Mouse (Mus musculus): ENCODE results near the gene Numa1. TPM values are rescaled to one million over a fixed set of nuclear protein-coding genes. Genes with fewer than 3 reads are reported as not detected.

The Numa1 gene
- 56.5 and 72.2 TPM in 2 replicates for polyA plus RNA-seq (2015; fragmentation: Nextera tagmentation; extraction: Ambion mirVana)

DNA sequence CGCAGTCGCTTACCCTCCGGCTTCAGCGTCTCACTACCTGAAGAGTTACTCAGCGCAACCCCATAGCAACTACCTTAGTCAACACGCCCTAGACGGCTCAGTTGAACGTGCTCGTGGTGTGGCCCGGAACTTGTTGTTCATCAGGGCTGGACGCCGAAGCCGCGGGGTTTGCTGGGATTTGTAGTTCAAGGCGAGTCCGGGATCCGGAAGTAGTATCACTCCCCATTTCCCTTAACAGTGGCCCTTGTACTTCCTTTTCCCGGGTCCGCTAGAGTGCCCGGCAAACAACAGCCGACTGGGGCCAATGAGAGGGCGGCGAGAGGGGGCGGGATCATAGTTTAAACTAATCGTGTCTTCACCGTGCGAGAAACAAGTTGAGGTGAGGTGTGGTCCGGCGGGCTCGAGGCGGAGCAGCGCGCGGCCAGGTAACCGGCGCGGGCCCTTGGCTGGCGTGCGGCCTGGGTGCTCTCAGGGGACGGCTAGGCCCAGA lies at the start of gene Numa1, which contains the start of gene Lrrc51:
Gene Numa1 (plus strand): TSS at position 361 of the 490 bp plus-strand sequence.
Gene Lrrc51 (minus strand): TSS at position 145 of the 490 bp plus-strand sequence.
- H3K36me3 ChIP-seq, result no peaks in the 10 kb centered on the region
- peak within 1 kb of the TSS; percentile 80 for H3K9ac ChIP-seq
- peak; percentile 99 for ATAC-seq (ENCODE audit: insufficient read depth, low FRiP score, low read depth)
- peak within 1 kb of the TSS; percentile 91 for H3K27ac ChIP-seq
- peak within 1 kb of the TSS; percentile 78 for H3K4me2 ChIP-seq
- H3K27me3 ChIP-seq (replicated peaks), result no peaks in the 10 kb centered on the region
- under 1% methylated on average over 40 of the region's 40 CpGs for WGBS
- peak within 1 kb of the TSS; percentile 80 for H3K4me3 ChIP-seq (replicated peaks)
- no peaks in the 10 kb centered on the region for H3K9me3 ChIP-seq
- H3K4me1 ChIP-seq, result peaks cover 6% of the 10 kb centered on the region; the same call in 1 of the 2 replicates

GRCm38 (mm10) chr7:101884160-101884559 lies 49.8 kb upstream of the Numa1 start:
- no peak overlapping the region for H3K27ac ChIP-seq
- no peaks in the 10 kb centered on the region for H3K36me3 ChIP-seq
- no peak overlapping the region for H3K9ac ChIP-seq
- no peak overlapping the region for H3K4me3 ChIP-seq (replicated peaks)
- 92% methylated on average over 4 of the region's 4 CpGs for WGBS
- H3K27me3 ChIP-seq (replicated peaks), result no peaks in the 10 kb centered on the region
- H3K4me2 ChIP-seq, result no peak overlapping the region
- H3K4me1 ChIP-seq, result no peaks in the 10 kb centered on the region
- no peak for ATAC-seq (ENCODE audit: insufficient read depth, low FRiP score, low read depth)
- H3K9me3 ChIP-seq, result no peaks in the 10 kb centered on the region

DNA sequence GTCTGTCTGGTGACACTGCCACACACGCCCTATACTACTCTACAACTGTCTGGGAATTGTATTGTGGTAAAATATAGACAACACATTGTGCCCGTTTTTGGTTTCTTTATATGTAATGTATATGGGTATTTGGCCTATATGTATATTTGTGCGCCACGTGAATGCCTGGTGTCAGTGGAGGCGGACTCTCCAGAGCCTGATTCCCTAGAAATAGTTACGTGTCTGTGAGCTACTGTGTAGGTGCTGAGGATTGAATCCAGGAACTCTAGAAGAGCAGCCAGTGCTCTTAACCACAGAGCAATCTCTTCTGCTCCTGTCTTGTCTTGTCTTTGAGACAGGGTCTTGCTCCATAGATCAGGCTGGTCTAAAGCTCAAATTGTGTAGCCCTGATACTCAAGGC lies 47.6 kb upstream of the Numa1 start:
- Histone ChIP-seq H3K4me1 (no peaks in the 10 kb centered on the region), H3K4me3 (replicated peaks) (no peak overlapping the region), H3K9ac (no peak overlapping the region), H3K9me3 (no peaks in the 10 kb centered on the region), H3K27ac (no peak overlapping the region), H3K36me3 (no peaks in the 10 kb centered on the region), H3K27me3 (replicated peaks) (no peaks in the 10 kb centered on the region), H3K4me2 (no peak overlapping the region)
- no peak for ATAC-seq (ENCODE audit: insufficient read depth, low FRiP score, low read depth)
- 83% methylated on average over 6 of the region's 6 CpGs for WGBS

- H3K27ac ChIP-seq, result no peak overlapping the region
- no peaks in the 10 kb centered on the region for H3K36me3 ChIP-seq
- no peak overlapping the region for H3K9ac ChIP-seq
- H3K4me3 ChIP-seq (replicated peaks), result no peak overlapping the region
- H3K27me3 ChIP-seq (replicated peaks), result no peaks in the 10 kb centered on the region
- no peak overlapping the region for H3K4me2 ChIP-seq
- WGBS, result 76% methylated on average over 4 of the region's 4 CpGs
- H3K4me1 ChIP-seq, result no peaks in the 10 kb centered on the region
- no peak for ATAC-seq (ENCODE audit: insufficient read depth, low FRiP score, low read depth)
- H3K9me3 ChIP-seq, result no peaks in the 10 kb centered on the region
Measured at GRCm38 (mm10) chr7:101888460-101888859, 45.5 kb upstream of the Numa1 start.

GRCm38 (mm10) chr7:101895695-101896094 lies 38.2 kb upstream of the Numa1 start:
- H3K9ac ChIP-seq, result no peak overlapping the region
- H3K4me3 ChIP-seq (replicated peaks), result peak overlapping the region; percentile 65
- 0 out of 2 replicates have a peak, but pooled peaks have one; percentile 0 for ATAC-seq (ENCODE audit: insufficient read depth, low FRiP score, low read depth)
- 0 out of 2 replicates have a peak, but pooled peaks cover 5% of the 10 kb centered on the region for H3K36me3 ChIP-seq
- peaks cover 4% of the 10 kb centered on the region; the same call in 1 of the 2 replicates for H3K4me1 ChIP-seq
- WGBS, result 43% methylated on average over 9 of the region's 9 CpGs
- no peaks in the 10 kb centered on the region for H3K9me3 ChIP-seq
- H3K27me3 ChIP-seq (replicated peaks), result no peaks in the 10 kb centered on the region
- H3K27ac ChIP-seq, result peak overlapping the region; percentile 69; the same call in 1 of the 2 replicates
- H3K4me2 ChIP-seq, result peak overlapping the region; percentile 45

DNA sequence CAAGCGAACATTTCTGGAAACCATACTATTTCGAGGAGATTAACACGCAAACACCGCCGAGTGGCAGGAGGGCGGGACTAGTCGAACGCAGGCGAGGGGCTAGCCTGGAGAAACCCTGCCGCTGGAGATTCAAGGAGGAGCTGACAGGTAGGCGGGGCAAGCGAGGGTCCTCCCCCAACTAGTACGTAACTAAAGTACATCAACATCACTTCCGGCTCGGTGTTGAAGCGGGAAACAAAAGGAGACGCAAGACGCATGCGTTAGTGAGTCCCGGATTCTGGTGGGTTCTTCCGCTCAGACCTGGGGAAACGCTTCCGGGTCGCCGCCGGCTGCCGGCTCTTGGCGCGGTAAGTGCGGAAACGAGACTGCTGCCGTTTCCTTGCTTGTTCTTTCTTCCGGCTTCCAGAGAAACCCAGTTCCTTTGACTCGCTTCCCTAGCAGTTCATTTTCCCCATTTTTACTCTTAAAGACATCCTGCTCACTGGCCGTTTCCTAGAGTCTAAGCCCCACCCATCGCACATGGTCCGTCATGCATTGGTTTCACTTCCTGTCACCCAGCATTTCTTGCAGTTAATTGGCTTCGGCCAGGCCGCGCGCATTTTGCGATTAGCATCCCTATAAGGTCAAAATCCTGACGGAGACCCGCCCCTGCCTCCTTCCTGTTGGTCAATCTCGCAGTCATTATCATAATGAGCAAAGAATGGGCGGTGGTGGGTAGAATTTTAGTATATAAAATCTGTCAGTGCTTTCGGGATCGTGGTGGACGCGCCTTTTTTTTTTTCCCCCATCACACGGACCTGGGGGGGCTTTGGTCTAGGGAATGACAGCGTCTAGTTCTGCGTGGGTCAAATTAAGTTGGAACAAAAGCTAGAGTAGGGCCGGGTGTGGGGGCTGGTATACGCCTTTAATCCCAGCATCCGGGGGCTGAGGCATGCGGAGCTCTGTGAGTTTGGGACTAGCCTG lies 37.5 kb upstream of the Numa1 start:
- Histone ChIP-seq H3K9ac (no peak overlapping the region), H3K4me2 (peak overlapping the region; percentile 61), H3K36me3 (0 out of 2 replicates have a peak, but pooled peaks cover 5% of the 10 kb centered on the region), H3K4me3 (replicated peaks) (peak overlapping the region; percentile 65), H3K27ac (peak overlapping the region; percentile 95), H3K9me3 (no peaks in the 10 kb centered on the region), H3K27me3 (replicated peaks) (no peaks in the 10 kb centered on the region), H3K4me1 (peaks cover 4% of the 10 kb centered on the region; the same call in 1 of the 2 replicates)
- WGBS, result under 1% methylated on average over 57 of the region's 57 CpGs
- peak; percentile 97 for ATAC-seq (ENCODE audit: insufficient read depth, low FRiP score, low read depth)

DNA sequence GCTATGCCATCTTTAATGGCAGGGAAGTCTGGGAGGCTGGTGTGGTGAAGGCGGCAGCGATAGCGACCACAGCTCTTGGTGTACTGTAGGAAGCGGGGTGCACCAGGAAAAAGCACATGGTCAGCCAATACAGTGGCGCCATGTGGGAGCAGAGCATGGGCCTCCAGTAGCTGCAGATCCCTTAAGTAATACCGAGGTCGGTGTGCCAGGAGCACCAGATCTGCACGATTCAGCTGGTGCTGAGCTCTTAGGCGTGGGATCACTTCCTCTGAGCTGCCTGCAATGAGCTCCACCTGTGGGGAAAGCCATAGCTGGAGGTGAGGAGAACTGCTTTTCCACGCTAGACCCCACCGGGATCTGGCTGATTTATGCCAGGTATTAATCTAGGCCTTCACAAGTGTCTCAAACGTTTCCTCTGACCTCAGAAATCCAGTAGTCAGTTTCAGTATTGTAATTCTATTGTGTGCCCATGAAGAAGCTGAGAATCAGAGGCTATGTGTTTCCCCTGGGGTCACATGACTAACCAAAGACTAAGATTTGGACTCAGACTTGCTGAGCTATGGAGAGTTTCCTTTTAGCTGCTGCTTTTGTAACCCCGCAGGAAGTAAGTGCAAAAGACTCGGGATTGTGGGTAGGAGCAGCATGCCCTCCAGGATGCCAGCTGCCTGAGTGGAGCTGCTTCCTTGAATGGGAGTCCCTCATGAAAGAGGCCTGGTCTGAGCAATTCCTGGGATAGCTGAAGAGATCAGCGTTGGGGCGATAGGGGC lies 33.4 kb upstream of the Numa1 start:
- H3K4me2 ChIP-seq, result no peak overlapping the region
- no peak overlapping the region for H3K4me3 ChIP-seq (replicated peaks)
- ATAC-seq (ENCODE audit: insufficient read depth, low FRiP score, low read depth), result no peak
- 0 out of 2 replicates have a peak, but pooled peaks cover 9% of the 10 kb centered on the region for H3K36me3 ChIP-seq
- no peaks in the 10 kb centered on the region for H3K9me3 ChIP-seq
- no peaks in the 10 kb centered on the region for H3K27me3 ChIP-seq (replicated peaks)
- H3K4me1 ChIP-seq, result peaks cover 4% of the 10 kb centered on the region; the same call in 1 of the 2 replicates
- WGBS, result 89% methylated on average over 16 of the region's 16 CpGs
- no peak overlapping the region for H3K9ac ChIP-seq
- no peak overlapping the region for H3K27ac ChIP-seq

GRCm38 (mm10) chr7:101901969-101902368 lies 31.9 kb upstream of the Numa1 start:
- Histone ChIP-seq H3K27ac (no peak overlapping the region), H3K4me2 (no peak overlapping the region), H3K27me3 (replicated peaks) (no peaks in the 10 kb centered on the region), H3K9ac (no peak overlapping the region), H3K36me3 (0 out of 2 replicates have a peak, but pooled peaks cover 9% of the 10 kb centered on the region), H3K4me1 (peaks cover 7% of the 10 kb centered on the region), H3K9me3 (no peaks in the 10 kb centered on the region), H3K4me3 (replicated peaks) (no peak overlapping the region)
- ATAC-seq (ENCODE audit: insufficient read depth, low FRiP score, low read depth), result no peak
- WGBS, result 89% methylated on average over 10 of the region's 10 CpGs

- Histone ChIP-seq H3K4me1 (peaks cover 8% of the 10 kb centered on the region), H3K27me3 (replicated peaks) (no peaks in the 10 kb centered on the region), H3K4me3 (replicated peaks) (no peak overlapping the region), H3K9ac (no peak overlapping the region), H3K27ac (no peak overlapping the region), H3K4me2 (no peak overlapping the region), H3K9me3 (no peaks in the 10 kb centered on the region), H3K36me3 (0 out of 2 replicates have a peak, but pooled peaks cover 9% of the 10 kb centered on the region)
- ATAC-seq (ENCODE audit: insufficient read depth, low FRiP score, low read depth), result no peak
Measured at GRCm38 (mm10) chr7:101902846-101903245, 31.1 kb upstream of the Numa1 start.

DNA sequence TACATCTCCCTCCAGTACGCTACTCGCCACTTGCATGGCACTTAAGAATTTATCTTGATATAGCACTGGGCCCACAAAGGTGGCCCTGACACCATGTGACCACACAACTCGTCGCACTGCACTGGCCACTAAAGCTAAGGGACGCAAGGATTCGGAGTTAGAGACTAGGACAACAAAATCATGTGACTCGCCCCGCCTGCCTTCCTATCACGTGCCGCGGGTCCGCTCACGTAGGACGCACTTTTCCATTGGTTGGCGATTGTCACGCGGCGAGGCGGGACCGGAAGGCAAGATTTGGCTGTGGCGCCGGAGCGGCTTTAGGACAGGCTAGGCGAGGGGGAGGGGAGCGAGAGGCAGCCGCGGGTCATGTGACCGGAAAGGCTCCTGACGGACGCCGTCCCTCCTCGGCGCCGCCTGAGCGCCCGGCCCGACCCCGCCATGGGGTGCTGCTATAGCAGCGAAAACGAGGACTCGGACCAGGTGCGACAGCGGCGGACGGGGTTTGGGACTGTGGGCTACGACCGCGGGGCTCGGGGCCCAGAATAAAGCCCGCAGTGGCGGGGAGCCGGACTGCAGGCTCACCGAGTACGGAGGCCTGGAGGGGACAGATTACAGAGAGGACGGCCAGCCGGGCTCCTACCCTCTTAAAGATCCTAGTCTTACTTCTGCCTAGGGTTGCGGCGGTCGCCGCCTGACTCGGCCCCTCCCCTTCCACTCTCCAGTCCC lies 28.2 kb upstream of the Numa1 start, which contains the start of gene Lamtor1:
Gene Lamtor1 (plus strand): TSS at position 344 of the 726 bp plus-strand sequence.
- H3K27me3 ChIP-seq (replicated peaks), result no peaks in the 10 kb centered on the region
- H3K9ac ChIP-seq, result peak within 1 kb of the TSS; percentile 86
- H3K4me2 ChIP-seq, result peak within 1 kb of the TSS; percentile 72
- H3K36me3 ChIP-seq, result peaks cover 14% of the 10 kb centered on the region
- peak within 1 kb of the TSS; percentile 80 for H3K4me3 ChIP-seq (replicated peaks)
- peak; percentile 98 for ATAC-seq (ENCODE audit: insufficient read depth, low FRiP score, low read depth)
- no peaks in the 10 kb centered on the region for H3K9me3 ChIP-seq
- peak within 1 kb of the TSS; percentile 96 for H3K27ac ChIP-seq
- H3K4me1 ChIP-seq, result peaks cover 8% of the 10 kb centered on the region
- under 1% methylated on average over 60 of the region's 61 CpGs for WGBS

- peak within 1 kb of the TSS; percentile 80 for H3K4me3 ChIP-seq (replicated peaks)
- H3K9me3 ChIP-seq, result no peaks in the 10 kb centered on the region
- peak within 1 kb of the TSS; percentile 72 for H3K4me2 ChIP-seq
- peak within 1 kb of the TSS; percentile 86 for H3K9ac ChIP-seq
- 8% methylated on average over 11 of the region's 11 CpGs for WGBS
- peak within 1 kb of the TSS; percentile 96 for H3K27ac ChIP-seq
- no peak for ATAC-seq (ENCODE audit: insufficient read depth, low FRiP score, low read depth)
- no peaks in the 10 kb centered on the region for H3K27me3 ChIP-seq (replicated peaks)
- peaks cover 8% of the 10 kb centered on the region for H3K4me1 ChIP-seq
- H3K36me3 ChIP-seq, result peaks cover 19% of the 10 kb centered on the region
Measured at GRCm38 (mm10) chr7:101906287-101906681, 27.6 kb upstream of the Numa1 start, which contains the start of gene Tomt. TSS of gene Tomt (minus strand) at chr7:101906359.
